Mouse (Mus musculus) testis, adult 2 months (tissue): Measurements from ENCODE around the gene Gm3952.

Experiments used
- CTCF ChIP-seq: fragments of 200-500 bp; IDR thresholded peaks from 2 replicates; pipeline ENCODE4 v1.5.1; 2012; ENCODE audit warnings: low read depth, mild to moderate bottlenecking, inconsistent platforms, low read length, moderate library complexity; ENCODE audit not compliant: control insufficient read depth, insufficient read depth, insufficient replicate concordance
- POLR2A ChIP-seq: fragments of 200-500 bp; IDR thresholded peaks from 2 replicates; pipeline ENCODE4 v1.6.1; 2012; ENCODE audit warnings: low read depth, mild to moderate bottlenecking, inconsistent platforms, low read length, moderate library complexity; ENCODE audit not compliant: control insufficient read depth

- no peak for TF ChIP-seq POLR2A
- no peak for TF ChIP-seq CTCF
Measured at GRCm38 (mm10) chr8:128716184-128716583, 82.3 kb downstream of the Gm3952 start.
